Mouse (Mus musculus) cerebellum, adult (tissue): ENCODE measurements at regions not wholly inside any gene's neighbourhood (a gene's known extent, or its start where the extent isn't known, plus 50 kb on each side); places are given as distances from the start of the nearest gene placed in this dataset.

Source experiments
- ATAC-seq: cut with Nextera tagmentation; 2 replicates; pipeline ENCODE4 v1.9.2; 2017; ENCODE audit warnings: mild to moderate bottlenecking, moderate library complexity, mixed read lengths; ENCODE audit not compliant: insufficient number of reproducible peaks, low FRiP score, low TSS enrichment

DNA sequence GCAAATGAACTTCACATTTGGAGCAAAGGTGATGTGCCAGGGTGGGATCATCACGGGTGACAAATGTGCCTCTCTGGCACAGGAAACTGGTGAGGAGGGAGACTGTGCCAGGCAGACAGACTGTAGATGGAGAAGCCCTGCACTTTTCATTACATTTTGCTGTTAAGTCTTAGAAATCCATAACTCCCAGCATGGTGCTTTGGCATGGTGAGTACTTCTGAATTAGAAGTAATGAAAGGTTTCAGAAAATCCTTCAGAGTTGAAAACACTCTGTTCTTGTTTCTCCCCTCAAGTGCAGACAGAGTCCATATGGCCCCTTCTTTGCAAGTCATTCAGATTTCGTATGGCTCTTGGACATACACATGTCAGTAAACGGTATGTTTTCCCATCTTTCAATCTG is 528.2 kb downstream of the Kctd8 start:
- peak; percentile 49; the same call in 1 of the 2 replicates for ATAC-seq

DNA sequence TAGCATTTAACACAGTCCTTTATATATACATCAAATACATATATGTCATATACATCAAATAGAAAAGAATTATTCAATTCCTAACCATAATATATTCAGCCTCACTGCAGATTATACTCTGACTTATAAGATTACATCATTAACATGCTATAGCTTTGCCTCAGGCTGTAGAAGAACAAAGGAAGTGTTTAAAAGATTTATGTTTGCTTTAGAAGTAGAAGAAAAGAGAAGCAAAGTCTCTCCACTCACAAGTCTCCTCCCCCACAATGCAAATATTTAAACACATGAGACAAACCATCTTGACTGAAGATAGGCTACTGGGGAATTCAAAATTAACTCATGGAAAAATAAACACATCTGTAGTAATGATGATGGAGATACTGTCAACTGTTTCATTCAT is 531.5 kb downstream of the Kctd8 start:
- no peak for ATAC-seq
